Mouse (Mus musculus): Measurements from ENCODE around the gene Col1a1.

GRCm38 (mm10) chr11:94973313-94973712 is 37.3 kb downstream of the Col1a1 start:
- TF ChIP-seq CTCF (IDR thresholded peaks at IDR 0.05; ENCODE audit: control insufficient read depth, insufficient read depth, insufficient read length), result no peak
- TF ChIP-seq MAX (IDR thresholded peaks at IDR 0.05), result no peak
- TF ChIP-seq USF1 (IDR thresholded peaks at IDR 0.05; ENCODE audit: low read depth), result no peak

All from C2C12 (cell line).